Mouse (Mus musculus): ENCODE measurements around the gene Ttll1. TPM values are rescaled to one million over a fixed set of nuclear protein-coding genes. Genes with fewer than 3 reads are reported as not detected.

Gene Ttll1
- polyA plus RNA-seq, 1 experiment from 2014 or later: 26.0 TPM

DNA sequence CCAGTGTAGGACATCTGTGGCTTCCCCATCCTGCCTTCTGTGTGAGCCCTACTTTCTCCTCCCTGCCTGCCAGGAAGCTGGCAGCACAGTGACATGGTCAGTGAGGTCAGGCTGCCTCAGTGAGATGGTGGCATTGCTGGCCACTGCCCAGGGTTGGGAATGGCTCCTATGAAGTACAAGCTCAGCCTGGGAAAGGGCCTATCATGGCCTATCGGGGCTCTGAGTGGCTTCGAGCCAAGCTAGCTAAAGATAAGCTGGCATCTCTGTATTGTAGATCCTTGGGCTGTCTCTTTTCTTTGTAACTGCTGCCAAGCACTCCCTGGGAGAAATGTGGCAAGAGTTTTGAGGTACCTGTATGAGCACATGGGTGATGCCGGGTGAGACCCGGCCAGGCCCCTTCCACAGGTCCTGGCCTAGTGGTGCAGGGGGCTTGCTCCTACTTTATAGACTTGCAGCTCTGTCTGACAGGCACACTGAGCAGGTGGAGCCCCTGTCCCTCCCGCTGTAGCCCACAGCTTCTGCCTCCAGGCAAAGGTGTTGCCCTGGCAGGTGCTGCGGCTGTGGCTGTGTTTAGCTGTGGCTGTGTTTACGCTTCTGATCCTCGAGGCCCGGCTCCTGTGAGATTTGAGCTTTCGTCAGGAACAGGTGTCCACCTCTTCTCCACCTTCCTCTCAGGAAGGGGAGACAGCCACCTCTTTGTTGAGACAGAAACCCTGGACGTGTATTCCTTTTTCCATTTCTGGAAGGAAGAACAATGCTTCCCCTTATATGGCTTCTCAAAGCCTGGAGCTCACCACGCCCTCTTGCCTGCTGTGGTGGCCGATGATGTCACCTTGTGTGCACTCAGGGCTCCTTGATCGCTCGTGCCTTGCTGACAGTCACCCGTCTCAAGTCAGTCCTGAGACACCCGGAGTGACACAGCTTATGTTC, 24.5 kb upstream of the Ttll1 start:
- no peak; the same call in 1 of the 2 replicates for ATAC-seq (ENCODE audit: insufficient number of reproducible peaks, insufficient read depth, low FRiP score, low TSS enrichment, low read depth)
- no peaks in the 10 kb centered on the region for H3K4me1 ChIP-seq (replicated peaks)
- no peaks in the 10 kb centered on the region for H3K36me3 ChIP-seq
- no peaks in the 10 kb centered on the region for H3K9me3 ChIP-seq
- WGBS: 72% methylated on average over 17 of the region's 17 CpGs
- H3K9ac ChIP-seq (replicated peaks): no peak overlapping the region
- H3K4me2 ChIP-seq: no peak overlapping the region
- H3K4me3 ChIP-seq (replicated peaks): no peak overlapping the region
- no peak overlapping the region for H3K27ac ChIP-seq
- 0 out of 2 replicates have a peak, but pooled peaks cover 1% of the 10 kb centered on the region for H3K27me3 ChIP-seq

DNA sequence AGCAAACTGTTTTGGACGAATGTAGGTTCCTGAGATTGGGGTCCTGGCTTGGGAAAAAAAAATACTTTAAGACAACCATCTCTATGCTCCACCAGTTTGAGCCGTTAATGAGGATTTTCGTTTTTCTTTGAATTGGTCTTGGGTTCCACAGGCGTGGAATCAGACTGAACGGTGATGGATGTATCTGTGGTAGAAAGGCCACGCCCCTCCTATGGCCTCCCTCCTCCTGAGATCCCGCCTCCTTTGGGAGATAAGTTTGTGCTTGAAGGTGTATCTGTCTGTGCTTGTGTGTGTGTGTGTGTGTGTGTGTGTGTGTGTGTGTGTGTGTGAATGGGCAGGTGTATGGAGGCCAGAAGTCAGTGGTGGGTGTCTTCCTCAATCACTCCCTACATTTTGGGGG, 21.9 kb upstream of the Ttll1 start:
- Histone ChIP-seq H3K27ac (no peak overlapping the region), H3K27me3 (peaks cover 24% of the 10 kb centered on the region), H3K9ac (replicated peaks) (no peak overlapping the region), H3K4me1 (replicated peaks) (no peaks in the 10 kb centered on the region), H3K9me3 (no peaks in the 10 kb centered on the region), H3K36me3 (no peaks in the 10 kb centered on the region), H3K4me2 (no peak overlapping the region), H3K4me3 (replicated peaks) (no peak overlapping the region)
- ATAC-seq (ENCODE audit: insufficient number of reproducible peaks, insufficient read depth, low FRiP score, low TSS enrichment, low read depth): no peak
- WGBS: 72% methylated on average over 7 of the region's 7 CpGs

DNA sequence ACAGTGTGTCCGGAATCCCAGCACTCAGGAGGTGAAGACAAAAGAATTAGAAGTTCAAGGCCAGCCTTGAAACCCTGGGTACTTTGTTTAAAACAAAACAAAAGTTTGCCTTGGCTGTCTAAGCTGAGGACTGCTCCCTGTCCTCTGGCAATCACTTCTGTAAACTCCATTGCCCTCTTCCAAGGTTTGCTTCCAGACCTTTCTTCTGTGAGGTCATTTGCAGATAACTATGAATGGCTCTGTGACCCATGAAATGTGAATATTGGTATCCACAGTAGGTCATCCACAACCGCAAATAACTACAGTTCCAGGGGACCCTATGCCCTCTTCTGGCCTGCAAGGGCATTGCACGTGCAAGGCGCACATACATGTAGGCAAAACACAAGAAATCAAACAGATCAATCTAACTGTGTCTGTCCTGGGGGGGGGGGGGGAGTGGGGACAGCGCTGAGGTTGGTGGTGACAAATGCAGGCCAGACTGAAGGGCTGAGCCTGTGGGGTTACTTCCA, 21.3 kb upstream of the Ttll1 start:
- WGBS: 84% methylated on average over 5 of the region's 5 CpGs
- Histone ChIP-seq H3K9ac (replicated peaks) (no peak overlapping the region), H3K36me3 (no peaks in the 10 kb centered on the region), H3K4me2 (no peak overlapping the region), H3K4me1 (replicated peaks) (peaks cover 5% of the 10 kb centered on the region; the same call in 1 of the 2 replicates), H3K27ac (no peak overlapping the region), H3K9me3 (no peaks in the 10 kb centered on the region), H3K4me3 (replicated peaks) (no peak overlapping the region), H3K27me3 (peaks cover 30% of the 10 kb centered on the region)
- ATAC-seq (ENCODE audit: insufficient number of reproducible peaks, insufficient read depth, low FRiP score, low TSS enrichment, low read depth): no peak

DNA sequence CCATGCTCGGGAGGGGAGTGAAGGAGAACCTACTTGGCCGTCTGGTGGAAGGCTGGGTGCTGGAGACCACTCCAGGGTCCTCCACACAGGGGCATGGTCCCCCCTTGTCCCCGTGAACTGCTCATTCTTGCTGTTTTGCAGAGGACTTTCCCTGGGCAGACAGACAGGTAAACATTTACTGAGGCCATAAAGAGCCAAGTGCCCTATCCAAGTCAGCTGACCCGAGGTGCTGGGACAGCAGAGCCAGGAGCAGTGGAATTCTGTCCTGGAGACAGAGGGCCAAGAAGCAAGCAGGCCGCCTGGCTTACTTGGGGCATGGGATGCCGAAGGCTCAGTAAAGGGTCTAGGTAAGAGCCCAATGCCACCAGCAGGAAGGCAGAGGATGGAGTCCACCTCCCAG, 20.0 kb upstream of the Ttll1 start:
- H3K4me1 ChIP-seq (replicated peaks): peaks cover 16% of the 10 kb centered on the region
- H3K27me3 ChIP-seq: peaks cover 44% of the 10 kb centered on the region
- H3K9me3 ChIP-seq: no peaks in the 10 kb centered on the region
- no peak overlapping the region for H3K4me3 ChIP-seq (replicated peaks)
- ATAC-seq (ENCODE audit: insufficient number of reproducible peaks, insufficient read depth, low FRiP score, low TSS enrichment, low read depth): no peak
- H3K4me2 ChIP-seq: no peak overlapping the region
- H3K9ac ChIP-seq (replicated peaks): no peak overlapping the region
- no peak overlapping the region for H3K27ac ChIP-seq
- H3K36me3 ChIP-seq: no peaks in the 10 kb centered on the region
- WGBS: 62% methylated on average over 6 of the region's 6 CpGs

DNA sequence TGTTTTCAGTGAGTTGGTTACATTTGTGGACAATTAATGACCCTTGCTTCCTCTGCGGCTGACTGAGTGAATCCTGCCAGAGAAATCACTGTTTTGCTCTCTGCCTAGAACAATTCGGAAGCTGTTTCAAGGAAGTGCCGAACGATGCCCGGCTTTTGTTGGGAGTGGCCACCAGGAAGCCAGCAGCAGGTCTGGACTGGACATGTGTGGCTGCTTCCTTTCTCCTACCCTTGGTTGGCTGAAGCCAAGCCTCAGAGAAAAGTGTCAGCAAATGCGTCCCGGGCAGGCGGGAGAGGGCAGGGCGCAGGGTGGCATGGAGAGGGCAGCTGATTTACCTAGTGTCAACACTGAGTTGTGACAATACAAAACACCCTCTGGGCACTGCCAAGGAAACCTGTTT, 19.5 kb upstream of the Ttll1 start:
- Histone ChIP-seq H3K4me2 (no peak overlapping the region), H3K36me3 (no peaks in the 10 kb centered on the region), H3K27ac (no peak overlapping the region), H3K9me3 (no peaks in the 10 kb centered on the region), H3K9ac (replicated peaks) (no peak overlapping the region), H3K4me1 (replicated peaks) (peaks cover 19% of the 10 kb centered on the region), H3K27me3 (peaks cover 48% of the 10 kb centered on the region), H3K4me3 (replicated peaks) (no peak overlapping the region)
- ATAC-seq (ENCODE audit: insufficient number of reproducible peaks, insufficient read depth, low FRiP score, low TSS enrichment, low read depth): no peak
- WGBS: 70% methylated on average over 9 of the region's 9 CpGs

DNA sequence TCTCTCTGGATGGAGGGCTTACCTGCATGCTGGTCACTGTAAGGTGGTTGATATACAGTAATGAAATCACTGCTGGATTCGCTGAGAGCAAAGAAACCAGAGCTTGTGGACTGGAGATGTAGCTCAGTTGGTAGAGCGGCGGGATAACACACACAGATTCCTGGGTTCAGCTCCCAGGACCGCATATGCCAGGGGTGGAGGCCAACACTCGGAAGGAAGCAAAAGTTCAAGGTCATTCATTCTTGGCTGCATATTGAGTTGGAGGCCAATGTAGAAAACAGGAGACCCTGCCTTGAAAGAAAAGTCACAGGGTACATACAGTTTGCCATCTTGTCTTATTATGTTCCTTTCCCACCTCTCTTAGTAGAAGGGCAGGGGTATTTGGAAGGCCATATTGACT, 19.1 kb upstream of the Ttll1 start:
- Histone ChIP-seq H3K36me3 (no peaks in the 10 kb centered on the region), H3K27ac (no peak overlapping the region), H3K4me1 (replicated peaks) (peaks cover 19% of the 10 kb centered on the region), H3K4me2 (no peak overlapping the region), H3K9ac (replicated peaks) (no peak overlapping the region), H3K27me3 (peaks cover 53% of the 10 kb centered on the region), H3K4me3 (replicated peaks) (no peak overlapping the region), H3K9me3 (no peaks in the 10 kb centered on the region)
- WGBS: 84% methylated on average over 5 of the region's 5 CpGs
- ATAC-seq (ENCODE audit: insufficient number of reproducible peaks, insufficient read depth, low FRiP score, low TSS enrichment, low read depth): no peak

DNA sequence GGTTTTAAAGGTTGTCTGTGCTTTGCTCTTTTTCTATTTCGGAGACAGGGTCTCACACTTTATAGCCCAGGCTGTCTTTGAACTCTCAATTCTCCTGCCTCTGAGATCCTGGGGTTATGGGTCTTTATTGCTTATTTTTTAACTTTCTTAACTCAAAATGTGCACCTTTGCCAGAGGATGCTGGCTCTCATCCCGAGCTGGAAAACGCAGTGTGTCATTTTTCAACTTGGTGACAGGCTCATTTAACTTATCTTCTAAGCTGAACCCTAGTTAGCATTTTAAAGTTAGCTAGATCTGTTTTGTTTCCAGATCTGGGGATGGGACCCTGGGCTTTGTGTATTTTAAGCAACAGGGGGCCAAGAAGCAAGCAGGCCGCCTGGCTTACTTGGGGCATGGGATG, 18.2 kb upstream of the Ttll1 start:
- H3K36me3 ChIP-seq: no peaks in the 10 kb centered on the region
- H3K27me3 ChIP-seq: peaks cover 62% of the 10 kb centered on the region
- H3K4me3 ChIP-seq (replicated peaks): no peak overlapping the region
- H3K9me3 ChIP-seq: no peaks in the 10 kb centered on the region
- peaks cover 19% of the 10 kb centered on the region for H3K4me1 ChIP-seq (replicated peaks)
- H3K9ac ChIP-seq (replicated peaks): no peak overlapping the region
- 56% methylated on average over 4 of the region's 4 CpGs for WGBS
- no peak overlapping the region for H3K27ac ChIP-seq
- ATAC-seq (ENCODE audit: insufficient number of reproducible peaks, insufficient read depth, low FRiP score, low TSS enrichment, low read depth): no peak
- no peak overlapping the region for H3K4me2 ChIP-seq

DNA sequence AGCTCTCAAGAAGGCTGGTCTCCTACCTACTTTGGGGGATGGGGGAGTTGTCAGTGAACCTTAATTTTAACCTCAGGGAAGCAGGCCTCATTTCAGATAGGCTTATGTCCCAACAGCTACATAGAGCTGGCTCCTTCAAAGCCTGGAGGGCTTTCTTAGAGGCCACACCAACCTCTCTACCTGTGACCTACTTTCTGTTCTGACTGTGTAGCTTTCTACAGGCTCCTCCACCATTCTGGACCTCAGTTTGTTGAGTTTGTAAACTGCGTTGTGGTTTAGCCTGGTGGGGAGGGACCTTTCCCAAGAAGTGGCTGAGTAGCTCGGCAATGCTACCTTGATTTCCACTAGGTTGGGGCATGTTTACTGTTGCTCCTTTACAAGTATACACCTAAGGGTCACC, 17.1 kb upstream of the Ttll1 start:
- Histone ChIP-seq H3K4me3 (replicated peaks) (no peak overlapping the region), H3K9me3 (no peaks in the 10 kb centered on the region), H3K4me1 (replicated peaks) (peaks cover 23% of the 10 kb centered on the region), H3K27ac (no peak overlapping the region), H3K36me3 (no peaks in the 10 kb centered on the region), H3K4me2 (peak overlapping the region; percentile 94; the same call in 1 of the 2 replicates), H3K27me3 (peaks cover 69% of the 10 kb centered on the region), H3K9ac (replicated peaks) (no peak overlapping the region)
- WGBS: 65% methylated on average over 2 of the region's 2 CpGs
- no peak for ATAC-seq (ENCODE audit: insufficient number of reproducible peaks, insufficient read depth, low FRiP score, low TSS enrichment, low read depth)

DNA sequence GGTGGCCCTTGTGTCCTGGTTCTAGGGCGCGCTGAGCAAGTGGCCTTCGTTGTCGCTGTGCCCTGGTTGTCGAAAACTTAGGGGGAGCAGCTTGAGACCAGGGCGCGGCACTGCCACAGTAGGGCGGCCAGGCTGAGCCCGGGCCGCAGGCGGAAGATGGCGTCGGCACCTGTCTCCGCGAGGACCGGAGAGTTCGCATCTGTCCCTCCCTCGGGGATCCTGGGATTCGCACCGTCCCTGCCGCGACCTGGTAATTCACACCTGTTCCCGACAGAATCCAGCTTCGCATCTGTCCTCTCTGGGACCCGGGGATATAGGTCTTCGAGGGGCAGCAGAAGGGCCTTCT, 16.4 kb upstream of the Ttll1 start:
- Histone ChIP-seq H3K4me3 (replicated peaks) (peak overlapping the region; percentile 56), H3K4me1 (replicated peaks) (peaks cover 23% of the 10 kb centered on the region), H3K36me3 (no peaks in the 10 kb centered on the region), H3K27ac (no peak overlapping the region), H3K4me2 (peak overlapping the region; percentile 94), H3K9me3 (no peaks in the 10 kb centered on the region), H3K27me3 (peaks cover 69% of the 10 kb centered on the region), H3K9ac (replicated peaks) (peak overlapping the region; percentile 50)
- no peak for ATAC-seq (ENCODE audit: insufficient number of reproducible peaks, insufficient read depth, low FRiP score, low TSS enrichment, low read depth)
- under 1% methylated on average over 26 of the region's 26 CpGs for WGBS

DNA sequence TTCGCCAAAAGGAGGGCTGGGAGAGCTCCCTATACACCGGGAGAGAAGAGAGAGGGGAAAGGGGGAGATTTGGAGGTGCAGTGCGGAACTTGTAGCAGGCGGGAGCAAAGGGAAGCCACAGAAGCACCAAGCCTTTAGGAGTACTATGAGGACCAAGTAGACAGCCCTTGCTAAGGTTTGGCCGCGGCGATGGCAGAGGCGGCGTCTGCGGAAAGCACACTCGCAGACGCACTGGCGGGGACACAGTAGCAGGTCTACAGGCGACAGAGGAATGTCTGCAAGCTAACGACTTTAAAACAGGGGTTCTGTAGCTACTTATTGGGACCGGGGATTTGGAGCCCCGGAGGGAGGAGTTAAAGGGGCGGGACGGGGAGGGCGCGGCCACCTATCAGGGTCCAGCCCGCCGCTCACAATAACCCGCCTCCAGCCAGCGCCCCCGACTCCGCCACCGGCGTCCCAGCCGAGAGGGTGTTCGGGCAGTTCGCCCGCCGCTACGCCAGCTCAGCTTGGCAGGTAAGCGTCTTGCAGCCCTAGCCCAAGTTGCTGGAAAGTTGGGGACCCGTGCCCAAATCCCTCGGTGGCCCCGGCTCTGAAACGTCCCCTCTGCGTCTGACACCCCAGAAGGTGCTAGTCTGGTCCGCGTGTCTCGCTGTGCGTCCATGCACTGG, 15.9 kb upstream of the Ttll1 start, which contains the start of gene Bik:
TSS of gene Bik (plus strand) at position 439 of the 668 bp plus-strand sequence.
- Histone ChIP-seq H3K4me3 (replicated peaks) (peak within 1 kb of the TSS; percentile 56), H3K9ac (replicated peaks) (peak within 1 kb of the TSS; percentile 50), H3K27ac (no peak within 1 kb of the TSS), H3K4me2 (peak within 1 kb of the TSS; percentile 94), H3K4me1 (replicated peaks) (peaks cover 23% of the 10 kb centered on the region), H3K27me3 (peaks cover 69% of the 10 kb centered on the region), H3K36me3 (no peaks in the 10 kb centered on the region), H3K9me3 (no peaks in the 10 kb centered on the region)
- peak; percentile 71; the same call in 1 of the 2 replicates for ATAC-seq (ENCODE audit: insufficient number of reproducible peaks, insufficient read depth, low FRiP score, low TSS enrichment, low read depth)
- under 1% methylated on average over 45 of the region's 45 CpGs for WGBS

DNA sequence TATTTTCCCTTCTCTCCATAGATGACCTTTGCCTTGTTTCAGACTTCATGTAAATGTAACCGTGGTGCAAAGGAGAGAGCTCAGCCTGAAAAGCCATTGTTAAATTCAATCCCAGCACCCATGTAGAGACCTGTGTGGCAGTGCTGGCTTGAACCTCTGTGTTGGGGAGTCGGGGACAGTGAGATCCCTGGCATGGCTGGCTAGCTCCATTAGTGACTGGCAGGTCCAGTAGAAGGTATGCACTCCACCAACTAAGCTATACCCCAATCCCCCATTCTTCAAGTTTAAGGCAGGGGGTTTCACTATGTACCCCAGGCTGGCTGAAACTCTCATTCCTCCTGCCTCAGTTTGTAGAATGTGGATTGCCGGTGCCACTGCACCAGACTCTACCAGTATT, 13.6 kb upstream of the Ttll1 start:
- H3K9me3 ChIP-seq: no peaks in the 10 kb centered on the region
- H3K9ac ChIP-seq (replicated peaks): no peak overlapping the region
- H3K4me1 ChIP-seq (replicated peaks): peaks cover 23% of the 10 kb centered on the region
- no peak overlapping the region for H3K27ac ChIP-seq
- no peak for ATAC-seq (ENCODE audit: insufficient number of reproducible peaks, insufficient read depth, low FRiP score, low TSS enrichment, low read depth)
- H3K27me3 ChIP-seq: peaks cover 62% of the 10 kb centered on the region
- H3K4me3 ChIP-seq (replicated peaks): no peak overlapping the region
- no peaks in the 10 kb centered on the region for H3K36me3 ChIP-seq
- no peak overlapping the region for H3K4me2 ChIP-seq
- 90% methylated on average over 3 of the region's 3 CpGs for WGBS
